Mouse (Mus musculus): ENCODE measurements at regions not wholly inside any gene's neighbourhood (a gene's known extent, or its start where the extent isn't known, plus 50 kb on each side); places are given as distances from the start of the nearest gene placed in this dataset.

DNA sequence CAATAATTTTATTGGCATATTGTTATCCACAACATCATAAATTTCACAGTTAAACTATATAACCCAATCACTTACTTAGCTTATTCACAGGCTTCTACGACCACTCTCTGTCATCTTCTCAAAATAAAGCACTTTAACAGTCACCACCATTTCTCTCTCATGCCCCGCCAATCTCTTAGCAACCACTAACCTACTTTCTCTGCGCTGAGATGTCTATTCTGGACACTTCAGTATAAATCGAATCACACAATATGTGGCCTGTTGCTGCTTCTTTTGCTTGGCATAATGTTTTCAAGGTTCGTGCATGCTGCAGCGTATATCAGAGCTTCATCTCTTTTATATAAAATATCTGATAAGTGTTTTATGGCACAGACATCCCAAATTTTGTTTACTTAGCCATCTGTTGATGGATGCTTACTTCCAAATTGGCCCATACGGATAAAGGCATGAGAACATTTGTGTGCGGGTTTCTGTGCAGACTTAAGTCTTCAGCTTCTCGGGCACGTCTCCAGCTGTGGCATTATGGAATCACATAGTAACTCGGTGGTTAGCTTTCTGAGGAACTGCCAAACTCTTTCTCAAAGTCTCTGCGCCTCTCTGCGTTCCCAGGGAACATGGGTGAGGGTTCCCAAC lies 137.7 kb downstream of the Irs2 start:
- no peak for DNase-seq (ENCODE audit: low read depth in 2 of 2, low spot score in 2 of 2)

DNA sequence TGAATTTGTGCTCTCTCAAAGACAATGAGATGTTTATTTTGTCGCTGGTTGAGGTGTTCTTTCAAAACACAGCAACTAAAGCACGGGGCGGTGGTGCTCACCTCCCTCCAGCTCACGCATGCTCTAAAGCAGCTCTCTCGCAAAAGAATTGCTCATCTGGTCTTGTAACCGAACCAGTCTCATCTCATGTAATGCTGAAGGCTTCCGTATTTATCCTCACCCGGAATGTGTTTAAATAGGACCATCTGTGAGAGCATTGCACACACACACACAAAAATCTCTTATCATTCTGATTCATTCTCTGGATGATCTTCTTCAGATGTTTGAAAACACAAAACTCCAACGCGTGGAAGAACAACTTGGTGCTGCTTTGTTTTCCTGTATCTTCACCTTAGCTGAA lies 138.4 kb downstream of the Irs2 start:
- no peak for DNase-seq (ENCODE audit: low read depth in 2 of 2, low spot score in 2 of 2)

DNA sequence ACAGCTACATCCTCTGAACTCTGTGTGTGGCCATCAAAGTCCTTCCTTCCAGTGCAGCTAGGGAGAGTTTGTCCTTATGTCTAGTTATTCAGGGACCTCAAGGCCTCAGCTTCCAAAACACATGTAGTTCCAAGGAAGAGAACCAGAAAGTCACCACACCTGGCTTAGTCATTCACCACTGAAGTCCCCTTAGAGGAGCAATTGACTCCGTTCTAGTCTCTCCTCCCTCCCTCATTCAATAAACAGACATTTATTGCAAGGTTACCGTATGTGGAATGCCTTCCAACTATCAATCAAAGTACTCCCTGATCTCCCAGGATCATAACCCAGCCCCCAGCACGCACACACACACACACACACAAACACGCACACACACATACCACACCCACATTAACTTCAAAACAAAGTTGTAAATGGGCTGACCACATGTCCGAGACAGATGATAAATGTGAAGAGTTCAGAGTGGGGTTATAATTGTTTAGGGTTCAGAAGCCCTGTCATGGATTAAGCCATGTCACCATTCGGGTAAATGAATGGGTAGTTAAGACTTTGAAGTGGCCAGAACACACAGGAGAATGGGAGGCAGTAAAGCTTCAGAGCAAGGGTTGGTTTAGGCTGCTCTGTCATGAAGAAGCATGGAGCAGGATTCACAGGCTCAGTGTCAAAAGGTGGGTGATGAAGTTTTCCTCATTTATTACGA lies 141.4 kb downstream of the Irs2 start:
- DNase-seq (ENCODE audit: low read depth in 2 of 2, low spot score in 2 of 2) = no peak

DNA sequence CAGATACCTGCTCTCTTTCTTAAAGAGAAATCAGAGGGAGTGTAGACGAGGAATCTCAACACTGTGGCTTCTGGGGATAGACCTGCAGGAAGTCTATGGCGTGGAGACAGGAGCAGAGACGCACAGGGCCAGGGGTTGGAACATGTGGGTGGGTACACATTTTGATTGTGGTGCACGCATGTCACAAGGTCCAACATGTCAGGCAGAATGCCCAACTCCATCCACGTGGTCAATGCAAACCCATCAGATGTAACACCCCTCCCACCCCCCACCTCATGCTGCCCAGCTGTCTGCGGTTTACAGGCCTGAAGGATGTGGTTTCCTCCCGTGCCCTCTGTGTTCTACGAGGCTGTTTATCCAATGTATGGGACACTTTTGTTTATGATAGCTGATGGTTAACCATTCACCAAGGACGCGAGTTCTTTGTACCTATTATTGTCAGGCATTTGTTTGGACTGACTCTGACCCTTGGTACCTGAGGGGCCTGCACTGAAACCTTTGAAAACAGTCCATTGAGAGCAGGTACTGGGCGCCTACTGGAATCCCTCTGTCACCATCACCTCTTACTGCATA lies 142.2 kb downstream of the Irs2 start:
- no peak for DNase-seq (ENCODE audit: low read depth in 2 of 2, low spot score in 2 of 2)

DNA sequence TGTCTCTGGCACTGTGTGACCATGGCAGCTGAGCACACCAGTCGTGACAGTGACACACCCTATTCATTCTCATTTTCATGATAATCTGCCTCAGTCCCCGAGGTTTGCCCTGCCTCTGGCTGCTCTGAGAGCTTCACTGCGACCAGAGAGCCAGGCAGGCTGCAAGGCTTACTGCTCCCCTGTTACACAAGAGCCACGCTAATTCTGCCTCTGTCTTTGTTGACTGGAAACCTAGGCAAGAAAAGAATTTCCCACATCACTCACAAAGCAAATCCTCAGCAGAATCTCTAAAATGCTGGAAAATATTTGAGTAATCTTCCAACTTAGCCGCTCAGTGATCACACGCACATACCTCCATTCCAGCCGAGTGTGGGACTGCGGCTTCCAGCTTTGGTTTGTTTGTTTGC lies 142.8 kb downstream of the Irs2 start:
- DNase-seq (ENCODE audit: low read depth in 2 of 2, low spot score in 2 of 2) = no peak

DNA sequence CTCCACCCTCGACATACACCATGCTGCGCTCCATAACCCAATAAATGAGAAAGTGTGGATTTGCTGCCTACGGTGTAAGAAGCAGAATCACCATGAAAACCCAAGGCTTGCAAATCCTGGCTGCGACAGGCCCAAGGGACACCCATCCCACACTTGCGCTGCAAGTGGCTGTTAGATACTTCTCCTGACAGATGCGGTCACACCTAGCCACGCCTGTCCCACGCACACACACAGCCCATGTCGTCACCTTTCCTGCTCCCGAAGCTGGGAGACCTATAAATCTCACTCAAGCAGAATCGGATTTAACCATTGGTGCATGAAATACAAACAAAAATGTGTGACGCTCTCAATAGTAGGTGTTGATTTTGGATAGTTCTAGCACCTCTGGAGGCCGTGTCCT lies 145.8 kb downstream of the Irs2 start:
- no peak for DNase-seq (ENCODE audit: low read depth in 2 of 2, low spot score in 2 of 2)

DNA sequence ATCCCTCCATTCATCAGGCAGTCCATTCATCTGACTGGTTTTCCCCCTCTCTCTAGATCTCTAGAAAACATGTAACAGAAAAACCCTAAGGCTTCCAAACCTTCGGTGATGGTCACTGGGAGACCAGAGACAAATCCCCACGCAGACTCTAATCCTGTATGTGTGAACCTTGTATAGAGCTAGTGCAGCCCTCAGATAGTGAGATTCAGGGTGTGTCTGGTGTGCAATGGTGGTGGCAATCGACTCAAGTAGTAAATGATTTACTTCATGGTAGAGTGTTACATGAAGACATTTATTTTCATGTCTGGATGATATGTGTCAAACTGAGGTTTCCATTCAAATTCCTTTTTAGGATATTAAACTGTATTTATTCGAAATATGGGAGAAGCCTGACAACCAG lies 147.4 kb downstream of the Irs2 start:
- no peak for DNase-seq (ENCODE audit: low read depth in 2 of 2, low spot score in 2 of 2)

DNA sequence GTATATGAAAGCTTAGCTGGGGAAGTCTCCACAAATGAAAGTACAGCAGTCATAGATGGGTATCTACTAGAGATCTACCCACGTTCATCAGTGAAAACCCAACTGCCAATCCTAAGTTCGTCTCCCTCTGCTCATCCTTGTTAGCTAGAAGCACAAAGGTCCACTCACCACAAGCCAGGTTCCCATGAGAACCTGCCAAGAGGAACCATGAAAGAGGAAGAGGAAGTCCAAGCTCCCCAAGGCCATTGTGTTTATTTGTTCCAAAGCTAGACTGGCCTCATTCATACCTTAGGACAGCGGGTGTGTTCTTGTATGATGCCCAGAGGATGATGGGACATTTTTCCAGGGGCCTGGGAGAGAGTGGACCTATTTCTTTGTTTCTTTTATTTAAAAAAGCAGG lies 150.4 kb downstream of the Irs2 start:
- no peak for DNase-seq (ENCODE audit: low read depth in 2 of 2, low spot score in 2 of 2)

DNA sequence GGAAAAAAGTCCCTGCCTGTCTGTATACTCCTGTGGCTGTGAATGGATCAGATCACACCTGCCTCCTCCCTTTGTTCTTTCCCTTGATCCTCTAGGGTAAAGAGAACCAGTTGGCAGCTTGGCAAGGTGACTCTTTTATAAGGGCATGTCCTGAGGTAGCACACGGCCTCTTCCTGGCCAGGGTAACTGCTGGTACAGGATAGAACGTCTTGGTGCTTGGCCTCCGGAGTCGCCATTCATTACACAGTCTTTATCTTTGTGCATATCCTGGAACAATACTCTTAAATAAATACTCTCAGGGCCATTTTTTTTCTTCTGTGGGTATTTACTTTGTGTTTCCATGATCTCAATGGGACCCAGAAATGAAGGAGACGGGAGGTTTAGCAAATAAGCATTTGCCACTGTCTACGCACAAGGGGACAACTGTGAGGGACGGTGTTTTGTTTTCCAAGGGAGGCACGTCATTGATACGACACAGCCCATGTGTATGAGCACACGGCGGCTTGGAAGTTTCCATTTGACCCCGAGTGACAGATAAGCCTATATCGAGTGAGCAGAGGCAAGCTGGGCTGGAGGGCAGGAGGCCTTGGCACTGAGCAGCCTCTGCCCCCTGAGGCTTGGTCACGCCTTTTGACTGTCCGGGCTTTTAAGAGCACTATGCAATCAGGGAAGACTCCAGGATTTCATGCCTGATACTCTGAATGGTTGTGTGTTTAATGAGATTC lies 151.1 kb downstream of the Irs2 start:
- no peak for DNase-seq (ENCODE audit: low read depth in 2 of 2, low spot score in 2 of 2)

DNA sequence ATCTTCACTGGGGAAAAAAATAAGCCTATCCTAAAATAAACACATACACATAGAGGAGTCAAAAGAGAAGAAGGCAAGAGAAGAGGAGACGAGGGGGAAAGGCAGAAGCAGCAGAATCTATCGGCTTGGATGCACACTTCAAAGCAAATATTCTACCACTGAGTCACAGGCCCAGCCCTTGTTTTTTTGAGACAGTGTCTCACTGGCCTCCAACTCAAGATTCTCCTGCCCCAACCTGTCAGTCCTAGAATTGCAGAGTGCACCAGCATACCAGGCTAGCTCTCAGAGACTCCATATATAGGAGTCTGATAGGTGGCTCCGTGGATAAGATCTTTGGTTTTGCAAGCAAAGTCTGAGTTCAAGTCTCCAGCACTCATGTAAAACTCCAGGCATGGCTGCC lies 152.6 kb downstream of the Irs2 start:
- no peak for DNase-seq (ENCODE audit: low read depth in 2 of 2, low spot score in 2 of 2)

DNA sequence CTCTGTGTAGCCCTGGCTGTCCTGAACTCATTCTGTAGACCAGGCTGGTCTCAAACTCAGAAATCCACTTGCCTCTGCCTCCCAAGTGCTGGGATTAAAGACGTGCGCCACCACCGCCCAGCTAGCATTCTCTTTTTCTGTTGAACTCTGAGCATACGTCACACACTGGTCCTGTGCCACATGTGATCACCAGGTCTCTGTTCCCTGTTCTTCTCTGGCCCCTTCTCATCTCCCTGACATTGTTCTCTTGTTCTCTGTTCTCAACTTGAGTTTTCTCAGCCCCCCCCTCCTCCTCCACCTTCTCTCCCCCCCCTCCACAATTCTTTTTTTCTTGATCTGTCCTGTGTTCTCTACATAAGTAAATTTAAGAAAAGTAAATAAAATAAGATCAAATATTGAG lies 153.1 kb downstream of the Irs2 start:
- no peak for DNase-seq (ENCODE audit: low read depth in 2 of 2, low spot score in 2 of 2)

DNA sequence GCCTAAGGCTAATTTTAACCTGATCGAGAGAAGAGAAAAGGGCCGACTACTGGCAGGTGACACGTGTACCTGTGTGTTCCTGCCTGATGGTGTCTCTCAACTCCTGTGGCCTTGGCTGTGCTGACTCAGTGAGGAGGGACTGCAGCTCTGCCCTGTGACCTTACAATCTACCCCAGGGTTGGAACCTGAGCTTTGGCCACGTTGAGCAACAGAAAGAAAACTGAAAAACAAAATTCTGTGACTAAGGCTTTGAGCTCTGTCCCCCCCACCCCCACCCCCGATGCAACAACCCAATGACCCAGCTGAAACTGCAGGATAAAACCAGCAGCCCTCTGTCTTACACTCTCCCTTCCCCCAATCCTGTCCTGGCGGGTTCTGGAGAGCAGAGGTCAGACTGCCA lies 153.7 kb downstream of the Irs2 start:
- DNase-seq (ENCODE audit: low read depth in 2 of 2, low spot score in 2 of 2) = no peak

DNA sequence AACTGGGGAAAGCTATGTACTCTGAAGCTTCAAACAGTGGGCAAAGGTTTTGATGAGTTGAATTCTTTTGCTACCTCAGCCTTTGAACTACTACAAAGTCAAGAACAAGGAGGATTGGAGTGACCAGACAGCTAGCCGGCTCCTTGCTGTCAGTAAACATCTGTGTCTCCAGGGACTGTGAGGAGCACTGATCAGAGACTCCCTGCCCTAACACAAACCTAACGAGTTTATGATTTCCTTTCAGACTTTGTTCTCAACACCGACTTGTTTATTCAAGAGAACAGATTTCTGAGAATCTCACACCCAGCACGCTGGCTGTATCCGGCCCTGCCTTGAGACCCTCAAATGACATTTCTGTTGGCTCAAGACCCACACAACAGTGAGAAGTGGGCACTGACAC lies 154.4 kb downstream of the Irs2 start:
- DNase-seq (ENCODE audit: low read depth in 2 of 2, low spot score in 2 of 2) = no peak

DNA sequence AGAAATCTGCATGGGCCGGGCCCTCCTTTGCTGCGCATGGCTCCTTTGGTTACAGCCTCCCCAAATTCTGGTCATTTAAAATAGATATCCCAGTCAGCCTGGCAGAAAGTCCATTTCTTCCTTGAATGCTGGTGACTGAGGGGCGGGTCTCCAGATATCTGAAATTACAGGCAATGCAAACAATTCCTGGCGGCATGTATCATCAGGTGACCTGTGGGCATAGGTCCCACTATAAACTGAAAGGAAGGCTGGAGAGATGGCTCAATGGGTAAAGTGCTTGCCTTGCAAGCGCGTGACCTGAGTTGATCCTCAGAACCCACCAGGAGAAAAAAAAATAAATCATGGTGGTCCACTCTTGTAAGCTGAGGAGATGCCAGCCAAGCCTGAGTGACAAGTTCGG lies 158.3 kb downstream of the Irs2 start:
- DNase-seq (ENCODE audit: low read depth in 2 of 2, low spot score in 2 of 2) = no peak

DNA sequence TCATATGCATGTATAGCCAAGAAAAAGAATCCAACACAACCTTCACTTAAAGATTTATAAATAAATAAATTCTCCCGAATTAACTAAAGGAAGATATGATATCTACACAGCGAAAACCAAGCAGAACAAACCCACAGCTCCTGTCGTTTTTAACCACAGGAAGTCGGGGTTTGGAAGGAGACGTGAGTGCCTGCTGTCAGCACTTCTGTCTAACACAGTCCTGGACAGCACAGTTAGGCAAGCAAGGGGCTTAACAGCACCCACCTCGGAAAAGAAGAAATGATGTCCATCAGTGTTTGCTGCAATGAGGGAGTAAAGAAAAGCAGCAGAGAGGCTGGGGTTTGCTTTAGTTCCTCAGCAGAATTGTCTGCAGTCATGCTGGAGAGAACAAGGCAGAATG lies 162.7 kb downstream of the Irs2 start:
- no peak for DNase-seq (ENCODE audit: low read depth in 2 of 2, low spot score in 2 of 2)

DNA sequence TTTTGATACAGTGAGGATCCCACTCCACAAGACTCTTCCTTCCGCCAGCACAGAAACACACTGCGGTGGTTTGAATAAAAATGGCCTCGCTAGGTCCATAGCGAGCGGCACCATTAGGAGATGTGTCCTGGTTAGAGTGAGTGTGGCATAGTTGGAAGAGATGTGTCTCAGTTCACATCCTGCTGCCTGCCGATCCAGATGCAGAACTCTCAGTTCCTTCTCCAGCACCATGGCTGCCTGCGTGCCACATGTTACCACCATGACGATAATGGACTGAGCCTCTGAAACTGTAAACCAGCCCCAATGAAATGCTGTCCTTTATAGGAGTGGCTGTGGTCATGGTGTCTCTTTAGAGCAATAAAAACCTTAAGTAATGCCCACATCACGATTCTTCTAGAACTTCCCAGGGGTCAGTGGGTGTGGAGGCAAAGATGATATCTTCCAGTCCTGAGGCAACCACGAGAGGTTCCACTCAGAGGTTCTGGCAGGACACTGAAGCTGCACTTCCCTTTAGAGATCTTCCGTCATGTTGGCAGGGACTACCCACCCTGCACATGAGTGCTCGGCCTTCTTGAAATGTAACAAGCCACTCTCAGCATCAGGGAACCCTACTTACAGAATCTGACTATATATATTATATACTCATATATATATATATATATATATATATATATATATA lies 167.3 kb downstream of the Irs2 start:
- no peak for DNase-seq (ENCODE audit: low read depth in 2 of 2, low spot score in 2 of 2)

DNA sequence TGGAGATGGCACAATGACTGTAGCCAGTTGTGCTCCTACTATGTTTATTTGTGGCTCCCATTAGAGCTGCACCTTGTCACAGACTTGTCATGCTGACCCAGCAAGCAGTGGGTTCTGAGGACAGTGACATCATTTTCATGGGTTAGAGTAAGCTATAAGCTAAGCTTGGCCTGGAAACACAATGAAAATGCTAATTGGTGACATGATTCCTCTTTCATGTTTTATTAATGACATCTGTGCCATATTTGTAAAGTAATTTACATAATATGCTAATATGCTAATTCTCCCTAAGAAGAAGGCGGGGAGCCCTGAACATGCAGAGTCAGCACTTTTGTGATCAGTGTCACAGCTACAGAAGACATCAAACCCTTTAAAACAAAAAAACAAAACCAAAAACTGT lies 168.2 kb downstream of the Irs2 start:
- no peak for DNase-seq (ENCODE audit: low read depth in 2 of 2, low spot score in 2 of 2)

DNA sequence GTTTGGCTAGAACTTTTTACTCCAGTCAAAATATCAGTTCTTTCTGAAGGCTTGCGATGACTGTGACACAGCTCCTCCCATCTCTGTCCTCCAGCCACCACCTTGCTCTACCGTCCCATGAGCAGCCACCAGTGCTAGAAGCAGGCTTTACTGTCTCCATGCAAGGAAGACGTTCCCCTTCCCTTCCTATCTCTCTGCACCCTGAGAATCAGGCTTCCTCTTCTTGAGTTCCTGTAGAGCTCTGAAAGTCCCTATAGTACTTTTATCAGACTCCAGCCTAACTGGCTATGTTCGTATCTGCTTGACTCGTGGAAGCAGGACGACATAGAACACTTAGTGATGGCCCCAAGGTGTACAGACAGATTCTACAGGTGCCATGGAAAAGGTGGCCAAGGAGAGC lies 173.2 kb downstream of the Irs2 start:
- DNase-seq (ENCODE audit: low read depth in 2 of 2, low spot score in 2 of 2) = no peak

DNA sequence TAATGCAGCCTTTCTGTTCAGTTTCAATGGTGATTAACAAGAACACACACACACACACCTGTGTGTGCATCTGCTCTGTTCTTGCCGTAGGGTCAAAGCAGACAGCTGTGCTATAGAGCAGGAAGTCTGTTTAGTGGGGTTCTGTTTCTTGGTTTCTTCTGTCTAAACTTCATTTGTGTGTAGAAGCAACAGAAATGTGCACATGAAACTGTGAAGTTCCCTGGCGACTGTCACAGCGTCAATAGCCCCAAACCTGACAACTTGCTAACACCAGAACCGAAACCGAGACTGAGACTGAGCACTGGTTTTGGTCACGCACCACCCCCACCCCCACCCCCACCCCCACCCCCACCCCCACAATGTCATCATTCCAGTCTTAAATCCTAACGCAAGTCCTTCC lies 176.4 kb downstream of the Irs2 start:
- DNase-seq (ENCODE audit: low read depth in 2 of 2, low spot score in 2 of 2) = no peak

DNA sequence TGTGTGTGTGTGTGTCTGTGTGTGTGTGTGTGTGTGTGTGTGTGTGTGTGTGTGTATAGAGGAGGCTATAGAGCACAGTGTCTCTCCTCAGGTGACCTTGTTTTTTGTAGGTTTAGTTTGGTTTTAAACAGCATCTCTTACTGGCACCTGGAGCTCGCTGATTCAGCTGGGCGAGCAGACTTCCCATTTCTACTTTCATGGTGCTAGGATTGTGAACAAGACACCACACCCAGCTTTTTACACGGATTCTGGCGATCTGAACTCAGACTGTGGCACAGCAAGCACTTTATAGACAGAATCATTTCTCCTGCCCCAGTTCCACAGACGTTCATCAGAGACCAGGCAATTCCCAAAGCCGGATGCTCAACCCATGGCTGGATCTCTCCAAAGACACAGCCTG lies 177.0 kb downstream of the Irs2 start:
- DNase-seq (ENCODE audit: low read depth in 2 of 2, low spot score in 2 of 2) = no peak

DNA sequence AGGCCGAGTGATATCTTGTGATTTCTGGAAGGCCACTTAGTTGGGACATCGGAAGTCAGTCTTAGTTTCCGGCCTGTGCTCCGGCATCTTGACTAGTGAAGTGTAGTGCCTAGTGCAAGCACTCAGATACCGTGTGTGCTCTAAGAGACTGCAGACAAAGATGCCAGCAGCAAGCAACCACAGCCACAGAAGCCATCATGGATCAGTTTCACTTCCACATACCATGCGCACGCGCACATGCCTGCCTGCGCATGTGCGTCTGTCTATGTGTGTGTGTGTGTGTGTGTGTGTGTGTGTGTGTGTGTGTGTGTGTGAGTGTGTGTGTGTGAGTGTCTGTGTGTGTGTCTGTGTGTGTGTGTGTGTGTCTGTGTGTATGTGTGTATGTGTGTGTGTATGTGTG lies 177.4 kb downstream of the Irs2 start:
- no peak for DNase-seq (ENCODE audit: low read depth in 2 of 2, low spot score in 2 of 2)

DNA sequence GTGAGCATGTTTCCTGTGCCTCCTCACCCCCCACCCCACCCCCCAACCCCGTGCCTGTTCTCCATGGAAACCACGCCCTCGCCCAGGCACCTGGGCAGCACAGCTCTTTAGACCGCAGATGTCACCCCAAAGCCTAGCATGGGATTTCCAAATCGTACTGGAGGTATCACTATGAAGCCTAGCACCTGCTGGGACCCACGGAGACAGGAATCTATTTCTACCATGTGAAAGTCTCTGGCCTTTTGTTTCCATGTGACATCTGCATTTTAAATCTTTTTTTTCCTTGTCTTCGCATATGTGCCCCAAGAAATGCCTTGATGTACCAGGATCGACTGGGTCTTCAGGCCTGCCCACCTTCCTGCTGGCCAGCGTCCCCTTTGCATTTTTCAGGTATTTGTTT lies 179.7 kb downstream of the Irs2 start:
- no peak for DNase-seq (ENCODE audit: low read depth in 2 of 2, low spot score in 2 of 2)

Data from CD8-positive naive resting alpha-beta T cell, adult 2 months (primary cell).